Mouse (Mus musculus): ENCODE measurements around the gene Mtnr1b.
"Not testable (repeated sequence)": the region's sequence is repeated elsewhere in the genome, so short reads cannot be mapped to it uniquely, and the experiment has no call there.

Gene Mtnr1b

GRCm38 (mm10) chr9:15874506-15875160 lies at the start of gene Mtnr1b:
Gene Mtnr1b, minus strand, starts transcription at chr9:15874556.
- no peak for DNase-seq (ENCODE audit: inconsistent ontology term)

- DNase-seq (ENCODE audit: inconsistent ontology term), result no peak
Observed at GRCm38 (mm10) chr9:15920271-15920670, 45.9 kb upstream of the Mtnr1b start.

GRCm38 (mm10) chr9:15919373-15920005 lies 45.1 kb upstream of the Mtnr1b start:
- DNase-seq (ENCODE audit: inconsistent ontology term), result no peak

GRCm38 (mm10) chr9:15916600-15916999 lies 42.2 kb upstream of the Mtnr1b start:
- no peak for DNase-seq (ENCODE audit: inconsistent ontology term)

GRCm38 (mm10) chr9:15912735-15913134 lies 38.4 kb upstream of the Mtnr1b start:
- peak; percentile 67 for DNase-seq (ENCODE audit: inconsistent ontology term)

GRCm38 (mm10) chr9:15909397-15910113 lies 35.2 kb upstream of the Mtnr1b start:
- DNase-seq (ENCODE audit: inconsistent ontology term), result no peak

- DNase-seq (ENCODE audit: inconsistent ontology term), result no peak
Observed at GRCm38 (mm10) chr9:15903948-15904750, 29.8 kb upstream of the Mtnr1b start.

GRCm38 (mm10) chr9:15898112-15898511 lies 23.8 kb upstream of the Mtnr1b start:
- no peak for DNase-seq (ENCODE audit: inconsistent ontology term)

GRCm38 (mm10) chr9:15886756-15887155 lies 12.4 kb upstream of the Mtnr1b start:
- DNase-seq (ENCODE audit: inconsistent ontology term), result no peak

- DNase-seq (ENCODE audit: inconsistent ontology term), result no peak
Observed at GRCm38 (mm10) chr9:15880754-15881153, 6.4 kb upstream of the Mtnr1b start.

- peak; percentile 31 for DNase-seq (ENCODE audit: inconsistent ontology term)
Observed at GRCm38 (mm10) chr9:15880160-15880603, 5.8 kb upstream of the Mtnr1b start.

- no peak for DNase-seq (ENCODE audit: inconsistent ontology term)
Observed at GRCm38 (mm10) chr9:15870013-15870412, 4.3 kb downstream of the Mtnr1b start.

GRCm38 (mm10) chr9:15869456-15869855 lies 4.9 kb downstream of the Mtnr1b start:
- no peak for DNase-seq (ENCODE audit: inconsistent ontology term)

GRCm38 (mm10) chr9:15866280-15867072 lies 7.9 kb downstream of the Mtnr1b start:
- no peak for DNase-seq (ENCODE audit: inconsistent ontology term)

- no peak for DNase-seq (ENCODE audit: inconsistent ontology term)
Observed at GRCm38 (mm10) chr9:15861402-15861801, 13.0 kb downstream of the Mtnr1b start.

GRCm38 (mm10) chr9:15850749-15851148 lies 23.6 kb downstream of the Mtnr1b start:
- no peak for DNase-seq (ENCODE audit: inconsistent ontology term)

- DNase-seq (ENCODE audit: inconsistent ontology term), result no peak
Observed at GRCm38 (mm10) chr9:15845390-15845789, 29.0 kb downstream of the Mtnr1b start.

- DNase-seq (ENCODE audit: inconsistent ontology term), result not testable (repeated sequence)
Observed at GRCm38 (mm10) chr9:15844936-15845335, 29.4 kb downstream of the Mtnr1b start.

- peak; percentile 17 for DNase-seq (ENCODE audit: inconsistent ontology term)
Observed at GRCm38 (mm10) chr9:15813002-15813911, 61.1 kb downstream of the Mtnr1b start.

GRCm38 (mm10) chr9:15804296-15804695 lies 70.1 kb downstream of the Mtnr1b start:
- DNase-seq (ENCODE audit: inconsistent ontology term), result no peak
